Mouse (Mus musculus): Measurements from ENCODE around the gene Fam19a1.

Fam19a1 gene

GRCm38 (mm10) chr6:96649267-96649666 lies 536.3 kb downstream of the Fam19a1 start:
- DNase-seq (ENCODE audit: low read depth, low spot score): no peak

- no peak for DNase-seq (ENCODE audit: low read depth, low spot score)
These were observed 553.4 kb downstream of the Fam19a1 start for GRCm38 (mm10) chr6:96666311-96666710.

- no peak for DNase-seq (ENCODE audit: low read depth, low spot score)
These were observed 564.9 kb downstream of the Fam19a1 start for GRCm38 (mm10) chr6:96677813-96678212.

Data from embryo, embryonic 11.5 days (tissue).